Mouse (Mus musculus) gastrocnemius, postnatal 25 days (tissue): ENCODE measurements around the gene Rsph6a. TPM values are rescaled to one million over a fixed set of nuclear protein-coding genes. Genes with fewer than 3 reads are reported as not detected.

Source experiments
- DNase-seq: peaks from one replicate; pipeline ENCODE4 v3.0.0; 2022
- microRNA-seq, 2 experiments: library from miRNA; unstranded; fragments of <30 nt; microRNA quantifications; one replicate each; pipeline ENCODE4 v1.2.0; 2021; ENCODE audit warnings: borderline replicate concordance in 2 of 2
- total RNA-seq, 2 experiments: library from RNA; stranded (reverse); gene quantifications; 1 replicate in 1 of 2; 2 replicates in 1 of 2; pipeline ENCODE4 v1.2.3; 2021

The Rsph6a gene
- total RNA-seq, 2 experiments from 2014 or later = not detected

DNA sequence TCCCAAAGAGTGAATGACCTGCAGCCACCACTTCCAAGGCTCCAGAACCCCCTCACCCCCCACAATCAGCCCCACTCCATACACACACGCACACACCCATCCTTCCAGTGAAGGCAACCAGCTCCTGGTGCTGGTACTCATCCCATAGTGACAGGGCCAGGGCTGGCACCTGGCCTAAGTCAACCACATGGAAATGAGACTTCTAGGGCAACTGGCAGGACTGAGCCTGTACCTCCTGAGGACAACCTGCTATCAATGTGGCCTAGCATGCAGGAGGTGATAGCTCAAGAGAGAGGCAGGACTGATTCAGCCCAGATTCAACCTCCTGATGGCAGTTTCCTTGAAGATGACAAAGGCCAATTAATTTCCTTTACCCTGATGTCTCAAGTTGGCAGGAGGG is 45.8 kb downstream of the Rsph6a start:
- DNase-seq = peak; percentile 4

DNA sequence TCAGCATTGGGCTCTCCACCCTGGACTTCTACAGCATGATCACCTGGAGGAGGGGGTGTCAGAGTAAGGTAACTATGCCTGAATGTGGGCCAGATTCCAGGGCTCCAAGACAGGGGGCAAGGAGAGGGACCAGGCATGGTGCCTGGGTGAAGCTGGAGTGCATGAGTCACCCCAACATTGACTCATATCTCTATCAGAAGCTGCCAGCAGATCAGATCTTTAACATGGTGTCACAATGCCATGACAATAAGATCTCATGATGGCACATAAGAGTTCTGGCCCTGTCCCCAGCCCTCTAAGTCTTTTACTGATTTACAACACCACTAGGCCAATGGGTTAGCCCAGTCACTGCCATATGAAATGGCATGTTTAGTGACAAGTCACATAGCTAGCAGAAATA is 49.3 kb downstream of the Rsph6a start:
- no peak for DNase-seq

DNA sequence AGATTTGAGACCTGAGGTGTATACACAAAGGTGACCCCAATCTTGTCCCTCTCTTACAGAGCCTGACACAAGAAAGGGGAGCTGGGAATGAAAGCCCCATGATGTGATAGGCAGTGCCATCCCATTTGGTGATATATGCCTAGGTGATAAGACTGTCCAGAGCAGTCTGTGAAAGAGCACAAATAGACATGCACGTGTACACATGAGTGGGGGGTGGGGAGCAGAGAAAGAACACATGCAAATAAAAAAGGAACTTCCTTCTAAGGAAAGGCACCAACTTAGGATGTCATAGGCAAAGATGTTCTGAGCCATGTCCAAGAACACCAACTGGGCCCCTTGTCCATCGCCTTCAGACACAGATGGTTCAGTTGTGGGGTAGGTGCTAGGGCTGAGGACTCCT is 50.0 kb downstream of the Rsph6a start:
- no peak for DNase-seq

DNA sequence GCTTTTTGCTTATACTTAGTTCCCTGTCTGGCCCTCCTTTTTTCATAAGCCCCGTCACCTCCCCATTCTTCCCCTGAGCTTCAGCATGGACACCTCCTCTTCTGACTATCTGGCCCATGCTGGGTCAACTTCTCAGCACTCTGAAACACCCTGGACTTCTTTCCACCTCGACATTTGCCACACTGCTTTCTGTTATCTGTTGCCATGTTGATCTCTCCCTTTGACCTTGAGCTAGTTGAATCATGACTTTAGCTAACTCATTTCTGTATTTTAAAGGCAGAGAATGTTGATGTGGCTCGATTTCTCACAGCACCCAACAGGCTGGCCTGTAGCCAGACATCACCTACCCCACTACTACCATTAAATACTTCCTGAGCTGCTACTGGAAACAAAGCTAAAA is 52.9 kb downstream of the Rsph6a start:
- DNase-seq = no peak

DNA sequence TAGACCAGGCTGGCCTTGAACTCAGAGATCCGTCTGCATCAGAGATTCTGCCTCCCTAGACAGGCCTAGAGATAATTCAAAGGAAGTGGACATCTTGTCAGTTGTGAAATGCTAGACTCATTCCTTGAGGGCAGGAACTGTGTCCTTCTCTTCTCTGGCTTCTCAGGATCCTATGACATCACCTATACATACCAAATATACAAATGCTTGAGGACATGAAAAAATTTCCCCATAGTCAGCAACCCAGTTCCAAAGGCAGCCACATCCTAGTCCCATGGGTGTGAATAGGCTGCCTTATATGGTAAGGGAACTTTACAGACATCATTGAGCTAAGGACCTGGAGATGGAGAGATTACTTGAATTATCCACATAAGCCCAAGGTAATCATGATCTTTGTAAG is 55.1 kb downstream of the Rsph6a start:
- DNase-seq = no peak

DNA sequence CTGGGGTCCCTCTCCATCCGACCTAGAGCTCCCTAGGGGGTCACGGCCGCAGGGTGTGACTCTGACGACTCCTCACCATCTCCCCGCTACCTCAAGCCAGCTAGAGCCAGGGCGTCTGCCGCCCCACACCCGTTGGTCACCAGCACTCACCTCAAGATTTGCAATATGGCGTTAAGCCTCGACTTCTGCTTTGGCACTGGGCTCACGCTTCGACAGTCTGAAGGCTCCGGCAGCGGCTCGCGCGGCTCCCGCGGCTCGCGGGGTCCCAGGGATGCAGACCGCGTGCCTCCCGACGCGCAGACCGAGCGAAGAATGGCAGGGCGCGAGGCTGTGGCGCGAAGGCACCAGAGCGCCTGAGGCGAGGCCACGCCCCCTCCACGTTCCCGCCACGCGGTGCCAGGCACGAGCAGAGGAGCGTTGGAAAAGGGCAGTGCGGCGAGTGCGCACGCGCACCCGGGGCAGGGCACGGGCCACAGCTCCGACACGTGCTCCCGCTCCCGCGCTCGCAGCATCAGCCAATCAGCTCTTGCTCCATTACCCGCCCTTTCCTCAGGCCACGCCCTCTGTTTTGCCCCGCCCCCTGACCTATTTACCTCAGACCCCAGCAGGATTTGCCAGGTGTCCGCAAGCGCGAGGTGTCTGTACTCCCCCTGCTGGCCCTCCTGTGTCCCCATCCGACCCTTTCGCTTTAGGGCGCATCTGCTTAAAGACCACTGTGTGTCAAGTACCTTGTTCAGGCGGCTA is 63.7 kb downstream of the Rsph6a start, which contains the start of gene Gm4969:
TSS of gene Gm4969 (minus strand) at position 341 of the 744 bp plus-strand sequence.
- DNase-seq = peak; percentile 56

DNA sequence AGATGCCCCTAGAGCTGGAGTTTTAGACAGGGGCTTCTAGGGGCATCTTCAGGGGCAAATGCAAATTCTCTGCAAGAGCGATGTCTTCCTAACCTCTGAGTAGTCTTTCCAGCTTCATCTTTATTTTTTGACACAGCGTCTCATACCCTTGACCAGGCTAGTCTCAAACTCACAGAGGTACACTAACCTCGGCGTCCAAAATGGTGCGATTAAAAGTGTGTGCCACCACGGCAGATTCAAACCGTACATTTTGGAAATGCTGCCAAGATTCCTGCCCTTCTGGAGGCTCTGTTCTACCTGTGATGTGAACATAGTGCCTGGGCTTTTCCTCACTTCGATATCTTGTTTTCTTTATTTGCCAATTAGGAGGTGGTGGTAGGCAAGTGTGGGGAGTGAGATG is 64.6 kb downstream of the Rsph6a start:
- DNase-seq = no peak

DNA sequence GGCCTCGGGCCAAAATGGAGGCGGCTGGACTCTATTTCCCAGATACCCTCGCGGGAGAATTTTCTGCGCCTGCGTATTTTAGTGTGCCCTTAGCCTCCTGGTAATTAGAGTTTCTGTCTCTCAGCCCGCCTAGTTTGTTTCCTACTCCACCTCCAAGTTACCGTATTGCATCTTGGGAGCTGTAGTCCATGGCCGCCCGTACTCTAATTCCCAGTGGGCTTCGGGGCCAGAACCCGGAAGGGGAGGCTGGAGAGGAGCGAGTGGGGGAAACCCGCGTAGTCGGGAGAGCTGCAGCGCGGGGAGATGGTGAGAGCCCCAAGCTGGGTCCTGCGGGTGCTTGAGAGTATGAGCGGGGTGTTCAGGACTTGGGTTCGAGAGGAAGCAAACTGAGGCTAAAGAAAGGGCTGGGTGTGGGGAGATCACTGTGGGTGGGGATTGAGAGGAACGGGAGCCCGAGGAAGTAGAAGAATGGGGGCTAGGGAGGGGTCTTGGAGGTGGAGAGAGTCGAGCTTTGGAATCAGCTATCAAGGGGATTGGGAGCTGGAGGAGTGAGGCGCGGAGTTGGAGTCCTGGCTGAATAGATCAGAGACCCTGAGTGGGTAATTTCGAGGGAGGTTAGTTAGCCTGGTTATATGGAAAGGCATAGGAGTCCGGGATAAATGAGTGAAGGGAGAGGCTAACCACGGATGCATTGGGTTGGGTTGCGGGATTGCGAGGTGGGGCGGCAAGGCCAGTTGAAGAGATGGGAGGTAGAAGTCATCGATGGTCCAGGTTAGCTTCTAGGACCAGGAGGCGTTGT is 65.3 kb downstream of the Rsph6a start, which contains the start of gene Fbxo46:
TSS of gene Fbxo46 (plus strand) at position 229 of the 799 bp plus-strand sequence.
- peak; percentile 95 for DNase-seq

DNA sequence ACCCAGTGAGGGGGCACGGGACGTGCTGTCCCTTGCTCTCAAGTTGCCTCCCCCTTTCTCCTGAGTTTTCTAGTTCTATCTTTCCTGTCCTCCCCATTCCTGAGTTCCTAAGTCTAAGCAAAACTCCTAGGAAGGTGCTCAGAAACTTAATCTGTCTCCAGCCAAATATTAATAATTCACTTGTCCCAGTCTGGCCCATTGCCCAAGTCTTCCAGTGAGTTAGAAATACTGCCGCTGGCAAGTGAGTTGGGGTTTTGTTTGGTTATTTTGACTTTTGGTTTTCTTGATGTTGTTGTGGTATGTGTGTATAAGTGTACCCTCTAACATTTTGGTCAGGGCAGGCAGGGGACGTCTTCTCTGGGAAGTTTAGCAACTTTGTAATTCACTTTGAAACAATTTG is 67.2 kb downstream of the Rsph6a start:
- DNase-seq = no peak

Small RNA genes within 50 kb of the gene (microRNA-seq; reads per million reads assigned to microRNA genes)
- gene Mir3100 = 3.7 to 5.0 reads per million in 2 experiments

Other genes starting within 250 kb of the Rsph6a start
- not detected for gene Psg17, start 233.1 kb upstream of the Rsph6a start, total RNA-seq
- gene Mill2, start 214.7 kb upstream of the Rsph6a start, total RNA-seq = 1 to 10 TPM; 2.8 to 3.4 TPM
- under 1 TPM; 0.51 to 0.67 TPM for gene Pglyrp1, start 183.4 kb upstream of the Rsph6a start, total RNA-seq
- 1 to 10 TPM; 5.2 to 6.5 TPM for gene Ccdc61, start 144.3 kb upstream of the Rsph6a start, total RNA-seq
- gene Nova2, start 128.8 kb upstream of the Rsph6a start, total RNA-seq = 1 to 10 TPM; 1.7 to 2.1 TPM
- gene Nanos2, start 67.3 kb upstream of the Rsph6a start, total RNA-seq = not detected
- 1 to 10 TPM; 4.3 to 4.9 TPM for gene Mypop, start 63.4 kb upstream of the Rsph6a start, total RNA-seq
- 10 to 100 TPM; 13.7 to 14.3 TPM for gene Irf2bp1, start 50.6 kb upstream of the Rsph6a start, total RNA-seq
- gene Foxa3, start 31.2 kb upstream of the Rsph6a start, total RNA-seq = not detected
- gene Sympk, start 30.3 kb upstream of the Rsph6a start, total RNA-seq = 10 to 100 TPM; 56.6 to 59.4 TPM
- gene Dmwd, start 21.5 kb downstream of the Rsph6a start, total RNA-seq = 10 to 100 TPM; 22.4 to 22.7 TPM
- gene Dmpk, start 29.2 kb downstream of the Rsph6a start, total RNA-seq = 100 to 1,000 TPM; 315 to 350 TPM
- 1 to 10 TPM; 2.0 to 2.7 TPM for gene Six5, start 39.9 kb downstream of the Rsph6a start, total RNA-seq
- not detected for gene Gm4969, start 63.7 kb downstream of the Rsph6a start, total RNA-seq
- 1 to 10 TPM; 2.9 TPM for gene Fbxo46, start 65.2 kb downstream of the Rsph6a start, total RNA-seq
- gene Qpctl, start 94.6 kb downstream of the Rsph6a start, total RNA-seq = 1 to 10 TPM; 2.3 to 2.5 TPM
- gene Snrpd2, start 95.0 kb downstream of the Rsph6a start, total RNA-seq = 10 to 100 TPM; 48.2 to 50.0 TPM
- not detected for gene Gipr, start 111.4 kb downstream of the Rsph6a start, total RNA-seq
- gene Eml2, start 121.7 kb downstream of the Rsph6a start, total RNA-seq = 1 to 10 TPM; 8.4 to 9.4 TPM
- gene Gpr4, start 157.8 kb downstream of the Rsph6a start, total RNA-seq = 1 to 10 TPM; 1.7 to 2.4 TPM
- 10 to 100 TPM; 39.4 to 41.3 TPM for gene Opa3, start 173.6 kb downstream of the Rsph6a start, total RNA-seq
- 10 to 100 TPM; 16.3 to 18.0 TPM for gene Vasp, start 217.1 kb downstream of the Rsph6a start, total RNA-seq
- not detected for gene Ppm1n, start 225.4 kb downstream of the Rsph6a start, total RNA-seq
- gene Rtn2, start 227.9 kb downstream of the Rsph6a start, total RNA-seq = 100 to 1,000 TPM; 943 to 950 TPM